Mouse (Mus musculus): ENCODE data around the gene Fam181a. TPM values are rescaled to one million over a fixed set of nuclear protein-coding genes. Genes with fewer than 3 reads are reported as not detected.

Fam181a gene
- total and polyA plus RNA-seq, 3 experiments = not detected

DNA sequence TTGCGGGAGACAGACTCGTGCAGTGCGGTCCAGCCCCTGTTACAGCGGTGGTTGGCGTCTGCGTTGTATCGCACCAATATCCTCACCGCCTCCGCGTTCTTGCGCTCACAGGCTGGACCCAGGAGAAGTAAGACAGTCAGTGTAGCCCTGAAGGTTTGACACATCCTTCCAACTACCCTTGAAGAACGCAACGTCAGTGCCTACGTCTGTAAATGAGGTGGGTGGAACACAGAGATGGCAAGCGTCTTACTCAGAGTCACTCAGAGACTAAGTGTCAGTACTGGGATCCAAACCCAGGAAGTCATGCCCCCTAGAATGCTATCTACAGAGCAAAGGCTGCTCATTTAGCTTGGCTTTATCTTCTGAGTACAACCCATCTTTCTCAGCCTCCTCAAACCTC, 22.7 kb downstream of the Fam181a start:
- peaks cover 0 to 9% of the 10 kb centered on the region in 2 experiments for H3K36me3 ChIP-seq (replicated peaks in 1 of 2; ENCODE audit: control insufficient read depth in 1 of 2, insufficient read depth in 1 of 2, low read length in 1 of 2)
- in situ Hi-C loops (cut with MboI; ENCODE audit: low pct_ligation_motif_present, low pct_unique_long_range_greater_than_20kb, low sequenced_read_pairs) (no loop called here), dilution Hi-C loops (cut with MboI; ENCODE audit: extremely low pct_ligation_motif_present, extremely low pct_unique_long_range_greater_than_20kb, low sequenced_read_pairs) (no loop called here)
- H3K4me3 ChIP-seq (replicated peaks in 1 of 3; ENCODE audit: low read depth in 2 of 3, low read length in 2 of 3, poor library complexity in 1 of 3) = no peak overlapping the region
- H3K79me2 ChIP-seq (replicated peaks; ENCODE audit: control insufficient read depth, extremely low read depth, insufficient read depth, poor library complexity, severe bottlenecking) = no peaks in the 10 kb centered on the region
- H3K9ac ChIP-seq (ENCODE audit: insufficient read depth, low read depth) = no peak overlapping the region
- no peak for TF ChIP-seq BHLHE40 (IDR thresholded peaks at IDR 0.05; ENCODE audit: low read depth, low read length)
- TF ChIP-seq CHD2 (IDR thresholded peaks at IDR 0.05; ENCODE audit: low read length) = no peak
- TF ChIP-seq JUN (IDR thresholded peaks at IDR 0.05; ENCODE audit: insufficient read depth, low read depth, low read length) = no peak
- no peak for TF ChIP-seq RCOR1 (conservative IDR thresholded peaks at IDR 0.05; ENCODE audit: low read depth, low read length)
- TF ChIP-seq JUND (conservative IDR thresholded peaks at IDR 0.05; ENCODE audit: low read depth, low read length) = no peak
- TF ChIP-seq PAX5 (IDR thresholded peaks at IDR 0.05; ENCODE audit: low read length) = no peak
- no peak for TF ChIP-seq GABPA (IDR thresholded peaks at IDR 0.05; ENCODE audit: insufficient replicate concordance, low read depth, low read length)
- TF ChIP-seq NRF1 (IDR thresholded peaks at IDR 0.05; ENCODE audit: low read depth, low read length) = no peak
- no peak for TF ChIP-seq ELF1 (IDR thresholded peaks at IDR 0.05; ENCODE audit: low read depth, low read length)
- TF ChIP-seq ZNF384 (IDR thresholded peaks at IDR 0.05; ENCODE audit: low read depth, low read length) = no peak
- no peak for TF ChIP-seq MAFK (IDR thresholded peaks at IDR 0.05; ENCODE audit: insufficient replicate concordance, low read length)
- no peak for TF ChIP-seq HCFC1 (IDR thresholded peaks at IDR 0.05; ENCODE audit: low read depth, low read length)
- no peak for TF ChIP-seq SMC3 (IDR thresholded peaks at IDR 0.05; ENCODE audit: low read depth, low read length)
- no peak for TF ChIP-seq USF1 (IDR thresholded peaks at IDR 0.05; ENCODE audit: low read depth, low read length)
- TF ChIP-seq MEF2A (IDR thresholded peaks at IDR 0.05; ENCODE audit: borderline replicate concordance, low read depth, low read length) = no peak
- TF ChIP-seq NELFE (IDR thresholded peaks at IDR 0.05; ENCODE audit: low read depth, low read length) = no peak
- DNase-seq (ENCODE audit: extremely low read depth) = no peak
- H3K9me3 ChIP-seq (replicated peaks; ENCODE audit: low read length) = no peaks in the 10 kb centered on the region
- H3K4me2 ChIP-seq (ENCODE audit: insufficient read depth, low read depth, poor library complexity, severe bottlenecking) = no peak overlapping the region
- H3K4me1 ChIP-seq (ENCODE audit: control insufficient read depth in 1 of 2, insufficient read depth in 2 of 2) = peaks cover 13 to 54% of the 10 kb centered on the region in 2 experiments
- no peak overlapping the region for H3K27ac ChIP-seq (ENCODE audit: insufficient read depth, low read depth)
- no peaks in the 10 kb centered on the region for H3K27me3 ChIP-seq (replicated peaks)

DNA sequence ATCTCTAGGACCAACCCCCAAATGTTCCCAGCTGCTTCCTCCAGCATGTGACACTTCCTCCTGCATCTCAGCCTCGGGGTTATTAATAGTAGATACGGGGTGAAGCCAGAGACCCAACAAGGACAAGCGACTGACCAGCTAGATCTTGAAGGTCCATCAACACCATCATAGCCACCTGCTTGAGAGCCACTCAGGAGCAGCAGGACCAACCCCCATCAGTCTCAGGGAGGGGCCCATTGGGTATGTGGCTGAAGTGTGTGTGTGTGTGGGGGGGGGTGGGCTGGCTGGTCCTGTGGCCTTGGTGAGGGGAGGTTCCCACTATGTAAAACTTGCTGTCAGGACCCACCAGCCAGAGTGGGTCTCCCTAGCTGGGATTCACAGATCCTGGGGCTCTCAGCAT, 26.0 kb downstream of the Fam181a start:
- no peak for DNase-seq (ENCODE audit: extremely low read depth)
- Histone ChIP-seq H3K4me2 (ENCODE audit: insufficient read depth, low read depth, poor library complexity, severe bottlenecking) (no peak overlapping the region; the same call in 1 of the 2 replicates), H3K36me3 (replicated peaks in 1 of 2; ENCODE audit: control insufficient read depth in 1 of 2, insufficient read depth in 1 of 2, low read length in 1 of 2) (peaks cover 0 to 5% of the 10 kb centered on the region in 2 experiments), H3K9ac (ENCODE audit: insufficient read depth, low read depth) (0 out of 2 replicates have a peak overlapping the region, but pooled peaks have one; percentile 6), H3K27ac (ENCODE audit: insufficient read depth, low read depth) (no peak overlapping the region), H3K27me3 (replicated peaks) (no peaks in the 10 kb centered on the region), H3K4me1 (ENCODE audit: control insufficient read depth in 1 of 2, insufficient read depth in 2 of 2) (peaks cover 35 to 77% of the 10 kb centered on the region in 2 experiments), H3K79me2 (replicated peaks; ENCODE audit: control insufficient read depth, extremely low read depth, insufficient read depth, poor library complexity, severe bottlenecking) (no peaks in the 10 kb centered on the region), H3K9me3 (replicated peaks; ENCODE audit: low read length) (peaks cover 4% of the 10 kb centered on the region), H3K4me3 (replicated peaks in 1 of 3; ENCODE audit: low read depth in 2 of 3, low read length in 2 of 3, poor library complexity in 1 of 3) (no peak overlapping the region)
- in situ Hi-C loops (cut with MboI; ENCODE audit: low pct_ligation_motif_present, low pct_unique_long_range_greater_than_20kb, low sequenced_read_pairs) = no loop called here
- dilution Hi-C loops (cut with MboI; ENCODE audit: extremely low pct_ligation_motif_present, extremely low pct_unique_long_range_greater_than_20kb, low sequenced_read_pairs) = no loop called here
- TF ChIP-seq JUN (IDR thresholded peaks at IDR 0.05; ENCODE audit: insufficient read depth, low read depth, low read length) (no peak), SIN3A (IDR thresholded peaks at IDR 0.05; ENCODE audit: low read length) (no peak), ELF1 (IDR thresholded peaks at IDR 0.05; ENCODE audit: low read depth, low read length) (no peak), ZC3H11A (IDR thresholded peaks at IDR 0.05; ENCODE audit: low read depth, low read length) (no peak), MAFK (IDR thresholded peaks at IDR 0.05; ENCODE audit: insufficient replicate concordance, low read length) (no peak)

Data from CH12.LX (cell line).